Mouse (Mus musculus): ENCODE data around the gene Gmeb1.

DNA sequence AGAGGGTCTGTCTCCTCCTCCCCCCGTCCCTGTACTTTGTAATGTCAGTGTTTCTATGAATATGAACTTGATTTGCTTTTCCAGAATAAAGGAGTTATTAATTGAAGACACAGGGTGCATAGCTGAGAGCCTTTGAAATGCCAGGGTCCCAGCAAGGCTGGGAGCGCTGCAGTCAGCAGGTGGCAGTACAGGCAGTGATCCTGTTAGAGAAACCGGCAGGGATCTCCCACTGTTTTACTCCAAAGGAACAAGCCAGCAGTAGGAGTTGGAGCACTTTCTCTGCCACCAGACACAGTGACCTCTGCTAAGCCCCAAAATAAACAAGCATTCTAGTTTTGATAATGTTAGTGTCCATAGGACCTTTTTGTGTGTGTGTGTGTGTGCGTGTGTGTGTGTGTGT, 31.6 kb upstream of the Gmeb1 start:
- TF ChIP-seq CTCF (conservative IDR thresholded peaks at IDR 0.05; ENCODE audit: insufficient read depth, insufficient read length, low read depth, low read length) (peak; percentile 70), POLR2A (IDR thresholded peaks at IDR 0.05; ENCODE audit: low read depth, low read length) (no peak)

Data from kidney, adult 2 months (tissue).